Mouse (Mus musculus) heart, embryonic 10.5 days (tissue): Measurements from ENCODE around the gene Card14. TPM values are rescaled to one million over a fixed set of nuclear protein-coding genes. Genes with fewer than 3 reads are reported as not detected.
"Not testable (repeated sequence)": the region's sequence is repeated elsewhere in the genome, so short reads cannot be mapped to it uniquely, and the experiment has no call there.

Experiments used
- DNase-seq: peaks from one replicate; pipeline ENCODE4 v3.0.0-alpha.2; 2017; ENCODE audit warnings: low spot score
- H3K27ac ChIP-seq: fragments of 300-500 bp; sonication (generic); 2 replicates; pipeline ENCODE4 v1.5.1; 2016; ENCODE audit warnings: mild to moderate bottlenecking
- H3K27me3 ChIP-seq: fragments of 300-500 bp; sonication (generic); 2 replicates; pipeline ENCODE4 v1.6.1; 2016; ENCODE audit warnings: mild to moderate bottlenecking; ENCODE audit not compliant: poor library complexity, insufficient read depth, severe bottlenecking
- H3K36me3 ChIP-seq: fragments of 300-500 bp; sonication (generic); 2 replicates; pipeline ENCODE4 v1.6.1; 2016; ENCODE audit warnings: mild to moderate bottlenecking, moderate library complexity
- H3K4me1 ChIP-seq: fragments of 300-500 bp; sonication (generic); 2 replicates; pipeline ENCODE4 v1.6.1; 2016; ENCODE audit warnings: mild to moderate bottlenecking
- H3K4me3 ChIP-seq: fragments of 300-500 bp; sonication (generic); 2 replicates; pipeline ENCODE4 v1.5.1; 2016; ENCODE audit warnings: mild to moderate bottlenecking, moderate library complexity
- H3K9me3 ChIP-seq: fragments of 300-500 bp; sonication (generic); 2 replicates; pipeline ENCODE4 v1.6.1; 2016; ENCODE audit warnings: mild to moderate bottlenecking, moderate library complexity
- WGBS: fragments of 180-500 bp; shearing (Covaris S2); methylation state at CpG from one replicate; pipeline ENCODE4 v1.1.7; 2016; 5-methylcytosine and 5-hydroxymethylcytosine counted together
- polyA plus RNA-seq: library from polyadenylated mRNA; unstranded; fragments of >200 nt; fragmentation: Nextera tagmentation; extraction: Ambion mirVana; gene quantifications from 2 replicates; pipeline ENCODE4 v1.2.1, GENCODE M21; 2016

The Card14 gene
- polyA plus RNA-seq: 0.24 and 0.48 TPM in 2 replicates

GRCm38 (mm10) chr11:119307658-119307867, at the start of gene Card14:
TSS of gene Card14 (plus strand) at chr11:119307768.
- Histone ChIP-seq H3K4me1 (peaks cover 44% of the 10 kb centered on the region), H3K27me3 (peaks cover 27% of the 10 kb centered on the region), H3K27ac (peak within 1 kb of the TSS; percentile 87), H3K36me3 (no peaks in the 10 kb centered on the region), H3K9me3 (no peaks in the 10 kb centered on the region), H3K4me3 (peak within 1 kb of the TSS; percentile 10; the same call in 1 of the 2 replicates)
- WGBS: 54% methylated on average over 1 of the region's 1 CpGs
- DNase-seq: no peak

- WGBS: 54% methylated on average over 9 of the region's 9 CpGs
- Histone ChIP-seq H3K4me1 (peaks cover 17% of the 10 kb centered on the region), H3K27me3 (peaks cover 6% of the 10 kb centered on the region; the same call in 1 of the 2 replicates), H3K4me3 (peak overlapping the region; percentile 48), H3K27ac (peak overlapping the region; percentile 77; the same call in 1 of the 2 replicates), H3K36me3 (no peaks in the 10 kb centered on the region), H3K9me3 (no peaks in the 10 kb centered on the region)
- DNase-seq: no peak
Measured at GRCm38 (mm10) chr11:119258216-119258571, 49.4 kb upstream of the Card14 start.

- H3K4me1 ChIP-seq: peaks cover 12% of the 10 kb centered on the region
- DNase-seq: no peak
- no peaks in the 10 kb centered on the region for H3K9me3 ChIP-seq
- peak overlapping the region; percentile 48 for H3K4me3 ChIP-seq
- H3K27me3 ChIP-seq: peaks cover 6% of the 10 kb centered on the region; the same call in 1 of the 2 replicates
- peak overlapping the region; percentile 77 for H3K27ac ChIP-seq
- H3K36me3 ChIP-seq: no peaks in the 10 kb centered on the region
- 62% methylated on average over 23 of the region's 23 CpGs for WGBS
Measured at GRCm38 (mm10) chr11:119258572-119259322, 48.8 kb upstream of the Card14 start.

- DNase-seq: no peak
- Histone ChIP-seq H3K27ac (no peak overlapping the region), H3K4me3 (no peak overlapping the region), H3K9me3 (no peaks in the 10 kb centered on the region), H3K4me1 (peaks cover 12% of the 10 kb centered on the region), H3K36me3 (no peaks in the 10 kb centered on the region), H3K27me3 (no peaks in the 10 kb centered on the region)
- 82% methylated on average over 8 of the region's 8 CpGs for WGBS
Measured at GRCm38 (mm10) chr11:119259977-119260376, 47.6 kb upstream of the Card14 start.

GRCm38 (mm10) chr11:119264413-119264812, 43.2 kb upstream of the Card14 start:
- H3K27ac ChIP-seq: no peak overlapping the region
- H3K4me3 ChIP-seq: no peak overlapping the region
- H3K36me3 ChIP-seq: no peaks in the 10 kb centered on the region
- no peaks in the 10 kb centered on the region for H3K27me3 ChIP-seq
- WGBS: 86% methylated on average over 13 of the region's 13 CpGs
- no peak for DNase-seq
- peaks cover 22% of the 10 kb centered on the region for H3K4me1 ChIP-seq
- H3K9me3 ChIP-seq: no peaks in the 10 kb centered on the region

- WGBS: 75% methylated on average over 7 of the region's 7 CpGs
Measured at GRCm38 (mm10) chr11:119265811-119266210, 41.8 kb upstream of the Card14 start.

GRCm38 (mm10) chr11:119267241-119267674, 40.3 kb upstream of the Card14 start:
- peak overlapping the region; percentile 91; the same call in 1 of the 2 replicates for H3K27ac ChIP-seq
- H3K36me3 ChIP-seq: peaks cover 22% of the 10 kb centered on the region
- WGBS: 57% methylated on average over 6 of the region's 6 CpGs
- H3K9me3 ChIP-seq: no peaks in the 10 kb centered on the region
- H3K4me3 ChIP-seq: peak overlapping the region; percentile 83; the same call in 1 of the 2 replicates
- no peaks in the 10 kb centered on the region for H3K27me3 ChIP-seq
- peaks cover 44% of the 10 kb centered on the region for H3K4me1 ChIP-seq
- DNase-seq: no peak

More at GRCm38 (mm10) chr11:119265811-119266210, 41.8 kb upstream of the Card14 start:
- no peak overlapping the region for H3K4me3 ChIP-seq
- no peaks in the 10 kb centered on the region for H3K9me3 ChIP-seq
- DNase-seq: no peak
- peaks cover 13% of the 10 kb centered on the region for H3K36me3 ChIP-seq
- H3K27me3 ChIP-seq: no peaks in the 10 kb centered on the region
- no peak overlapping the region for H3K27ac ChIP-seq
- peaks cover 36% of the 10 kb centered on the region for H3K4me1 ChIP-seq

GRCm38 (mm10) chr11:119267768-119268556, 39.6 kb upstream of the Card14 start, which contains the start of gene Gaa:
TSS of gene Gaa (plus strand) at chr11:119267887.
- H3K27me3 ChIP-seq: no peaks in the 10 kb centered on the region
- peak within 1 kb of the TSS; percentile 91 for H3K27ac ChIP-seq
- peak; percentile 97 for DNase-seq
- H3K4me3 ChIP-seq: peak within 1 kb of the TSS; percentile 83
- peaks cover 44% of the 10 kb centered on the region for H3K4me1 ChIP-seq
- WGBS: 4% methylated on average over 52 of the region's 52 CpGs
- no peaks in the 10 kb centered on the region for H3K9me3 ChIP-seq
- peaks cover 28% of the 10 kb centered on the region for H3K36me3 ChIP-seq

GRCm38 (mm10) chr11:119268557-119269195, 38.9 kb upstream of the Card14 start:
- Histone ChIP-seq H3K36me3 (peaks cover 35% of the 10 kb centered on the region), H3K27ac (peak overlapping the region; percentile 91), H3K27me3 (no peaks in the 10 kb centered on the region), H3K9me3 (no peaks in the 10 kb centered on the region), H3K4me3 (peak overlapping the region; percentile 83), H3K4me1 (peaks cover 44% of the 10 kb centered on the region)
- 89% methylated on average over 16 of the region's 16 CpGs for WGBS
- no peak for DNase-seq

- H3K27me3 ChIP-seq, DNase-seq, H3K9me3 ChIP-seq, H3K27ac ChIP-seq, H3K4me3 ChIP-seq: not testable (repeated sequence)
- peaks cover 63% of the 10 kb centered on the region for H3K36me3 ChIP-seq
- H3K4me1 ChIP-seq: peaks cover 40% of the 10 kb centered on the region
- WGBS: 66% methylated on average over 3 of the region's 3 CpGs
Measured at GRCm38 (mm10) chr11:119272492-119272891, 35.1 kb upstream of the Card14 start.

GRCm38 (mm10) chr11:119273186-119273930, 34.2 kb upstream of the Card14 start:
- WGBS: 82% methylated on average over 8 of the region's 8 CpGs
- Histone ChIP-seq H3K9me3 (no peaks in the 10 kb centered on the region), H3K27ac (no peak overlapping the region), H3K27me3 (no peaks in the 10 kb centered on the region), H3K4me3 (no peak overlapping the region), H3K36me3 (peaks cover 71% of the 10 kb centered on the region), H3K4me1 (peaks cover 32% of the 10 kb centered on the region)
- no peak for DNase-seq

GRCm38 (mm10) chr11:119281030-119281429, 26.5 kb upstream of the Card14 start:
- Histone ChIP-seq H3K27ac (no peak overlapping the region), H3K36me3 (peaks cover 76% of the 10 kb centered on the region), H3K9me3 (no peaks in the 10 kb centered on the region), H3K4me3 (no peak overlapping the region), H3K4me1 (peaks cover 17% of the 10 kb centered on the region), H3K27me3 (no peaks in the 10 kb centered on the region)
- 84% methylated on average over 15 of the region's 15 CpGs for WGBS
- no peak for DNase-seq
